Mouse (Mus musculus) megakaryocyte progenitor cell, adult 5-6 weeks (primary cell): Measurements from ENCODE around the gene Paqr7. TPM values are rescaled to one million over a fixed set of nuclear protein-coding genes. Genes with fewer than 3 reads are reported as not detected.

ENCODE experiments used
- total RNA-seq, 2 experiments: library from RNA; stranded (forward) in 1 of 2; stranded (reverse) in 1 of 2; fragments of 157-497, 149-512 nt in 1 of 2; fragments of 200-1000 nt in 1 of 2; gene quantifications; 2 replicates each; pipeline versions ENCODE4 v1.2.3 to v1.2.4; 2015 to 2017

Paqr7 gene
- total RNA-seq, 2 experiments from 2014 or later = 5.2 to 13.5 TPM

Other genes starting within 250 kb of the Paqr7 start
- gene Gm30191, start 249.8 kb upstream of the Paqr7 start, total RNA-seq (2015) = not detected in 2 replicates
- not detected in 2 replicates for gene Gm30191, start 249.8 kb upstream of the Paqr7 start, total RNA-seq (2017)
- not detected in 2 replicates for gene Grrp1, start 242.6 kb upstream of the Paqr7 start, total RNA-seq (2015)
- gene Grrp1, start 242.6 kb upstream of the Paqr7 start, total RNA-seq (2017) = not detected in 2 replicates
- gene Pdik1l, start 208.8 kb upstream of the Paqr7 start, total RNA-seq (2015) = 23.4 and 25.9 TPM in 2 replicates
- gene Pdik1l, start 208.8 kb upstream of the Paqr7 start, total RNA-seq (2017) = 32.7 and 34.0 TPM in 2 replicates
- gene Trim63, start 181.6 kb upstream of the Paqr7 start, total RNA-seq (2015) = not detected in 2 replicates
- gene Trim63, start 181.6 kb upstream of the Paqr7 start, total RNA-seq (2017) = not detected in 2 replicates
- gene Slc30a2, start 153.5 kb upstream of the Paqr7 start, total RNA-seq (2015) = 0.07 and 0.15 TPM in 2 replicates
- gene Slc30a2, start 153.5 kb upstream of the Paqr7 start, total RNA-seq (2017) = not detected in 2 replicates
- gene Extl1, start 112.8 kb upstream of the Paqr7 start, total RNA-seq (2015) = not detected in 2 replicates
- not detected in 2 replicates for gene Extl1, start 112.8 kb upstream of the Paqr7 start, total RNA-seq (2017)
- 14.0 and 21.2 TPM in 2 replicates for gene Pafah2, start 100.4 kb upstream of the Paqr7 start, total RNA-seq (2015)
- gene Pafah2, start 100.4 kb upstream of the Paqr7 start, total RNA-seq (2017) = 14.5 and 16.2 TPM in 2 replicates
- gene Stmn1, start 28.4 kb upstream of the Paqr7 start, total RNA-seq (2015) = 794 and 868 TPM in 2 replicates
- 1,207 and 1,242 TPM in 2 replicates for gene Stmn1, start 28.4 kb upstream of the Paqr7 start, total RNA-seq (2017)
- 11.8 and 14.6 TPM in 2 replicates for gene Aunip, start 14.3 kb downstream of the Paqr7 start, total RNA-seq (2015)
- 24.3 and 30.6 TPM in 2 replicates for gene Aunip, start 14.3 kb downstream of the Paqr7 start, total RNA-seq (2017)
- gene Mtfr1l, start 38.7 kb downstream of the Paqr7 start, total RNA-seq (2015) = 59.1 and 69.8 TPM in 2 replicates
- gene Mtfr1l, start 38.7 kb downstream of the Paqr7 start, total RNA-seq (2017) = 42.7 and 51.0 TPM in 2 replicates
- 31.0 and 32.8 TPM in 2 replicates for gene Selenon, start 55.5 kb downstream of the Paqr7 start, total RNA-seq (2015)
- gene Selenon, start 55.5 kb downstream of the Paqr7 start, total RNA-seq (2017) = 6.0 and 7.0 TPM in 2 replicates
- gene Man1c1, start 207.6 kb downstream of the Paqr7 start, total RNA-seq (2015) = 10.5 and 14.2 TPM in 2 replicates
- gene Man1c1, start 207.6 kb downstream of the Paqr7 start, total RNA-seq (2017) = 5.0 and 5.8 TPM in 2 replicates